Mouse (Mus musculus): ENCODE results near the gene Pigv.

Pigv gene

DNA sequence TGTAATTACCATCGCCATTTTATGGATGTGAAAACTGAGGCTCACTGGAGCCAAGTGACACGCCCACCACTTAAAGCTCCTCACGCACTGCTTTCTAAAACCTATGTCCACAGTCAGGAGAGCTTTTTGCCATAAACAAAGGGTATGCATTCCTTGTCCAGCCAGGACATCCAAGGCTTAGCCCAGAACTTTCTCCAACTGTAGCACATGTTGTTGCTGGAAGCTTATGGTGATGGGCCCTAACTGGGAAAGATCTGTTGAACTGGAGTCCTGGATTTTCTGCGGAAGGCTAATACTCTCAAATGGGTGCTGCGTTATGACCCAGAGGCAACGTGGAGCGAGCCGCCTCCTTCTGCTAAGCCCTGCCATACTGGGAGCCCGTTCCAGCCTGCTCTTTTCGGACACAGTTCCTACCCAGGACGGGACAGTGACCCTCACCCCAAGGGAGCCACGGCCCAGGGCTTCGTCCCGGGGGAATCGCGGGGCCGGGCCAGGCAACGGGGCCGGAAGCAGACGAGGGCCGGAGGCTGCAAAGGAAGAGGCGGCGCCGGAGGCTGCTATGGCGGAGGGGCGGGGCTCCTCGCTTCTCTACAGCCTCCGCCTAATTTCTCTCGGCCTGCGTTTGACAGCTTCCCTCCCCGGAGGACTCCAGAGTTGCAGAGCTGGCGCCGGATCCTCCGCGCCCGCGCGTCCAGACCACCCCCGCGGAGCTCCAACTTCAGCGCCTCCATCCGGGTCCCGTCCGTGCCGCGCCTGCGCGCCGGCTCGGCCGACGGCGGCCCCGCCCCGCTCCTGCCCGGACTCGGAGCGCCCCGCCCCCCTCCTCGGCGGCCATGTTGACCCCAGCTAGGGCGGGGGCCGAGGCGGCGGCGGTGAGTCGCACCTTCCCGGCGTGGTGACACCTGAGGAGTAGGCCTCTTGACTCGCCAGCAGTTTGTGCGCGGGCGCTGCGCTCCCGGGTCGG lies at the start of gene Pigv:
TSS of gene Pigv (minus strand) at position 767 of the 964 bp plus-strand sequence.
- peak; percentile 95 for DNase-seq

DNA sequence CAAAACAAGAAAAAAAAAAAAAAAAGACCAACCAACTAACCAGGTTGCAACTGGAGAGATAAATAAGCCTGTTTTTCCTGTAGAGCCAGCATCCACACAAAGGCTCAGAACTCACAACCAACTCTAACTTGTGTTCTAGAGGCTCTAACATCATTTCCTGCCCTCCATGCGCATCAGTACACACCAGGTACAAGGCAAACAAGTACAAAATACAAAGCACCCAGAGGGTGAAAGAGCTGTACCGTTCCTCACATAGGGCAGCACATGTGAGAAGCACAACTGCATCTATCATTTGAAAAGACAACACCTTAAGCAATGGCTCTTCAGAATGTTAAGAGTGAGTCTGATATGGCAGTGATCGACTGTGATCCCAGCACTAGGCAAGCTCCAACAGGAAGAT lies 47.3 kb upstream of the Pigv start:
- no peak for DNase-seq

DNA sequence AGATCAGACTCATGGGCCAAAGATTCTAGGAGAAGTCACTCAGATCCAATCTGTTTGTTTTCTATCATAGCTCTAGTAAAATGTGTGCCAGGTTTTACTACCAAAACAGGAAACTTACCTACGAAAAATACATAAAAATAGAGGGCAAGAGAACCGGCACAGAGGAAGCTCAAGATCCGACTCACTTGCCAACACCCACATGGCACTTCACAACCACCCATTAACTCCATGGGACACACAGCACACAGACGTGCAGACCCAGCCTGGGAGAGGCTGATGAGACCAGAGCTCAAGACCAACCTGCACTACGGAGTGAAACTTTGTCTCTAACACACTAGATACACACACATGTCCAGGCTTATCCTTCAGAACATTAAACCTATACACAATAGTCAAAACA lies 40.3 kb upstream of the Pigv start:
- DNase-seq = no peak

DNA sequence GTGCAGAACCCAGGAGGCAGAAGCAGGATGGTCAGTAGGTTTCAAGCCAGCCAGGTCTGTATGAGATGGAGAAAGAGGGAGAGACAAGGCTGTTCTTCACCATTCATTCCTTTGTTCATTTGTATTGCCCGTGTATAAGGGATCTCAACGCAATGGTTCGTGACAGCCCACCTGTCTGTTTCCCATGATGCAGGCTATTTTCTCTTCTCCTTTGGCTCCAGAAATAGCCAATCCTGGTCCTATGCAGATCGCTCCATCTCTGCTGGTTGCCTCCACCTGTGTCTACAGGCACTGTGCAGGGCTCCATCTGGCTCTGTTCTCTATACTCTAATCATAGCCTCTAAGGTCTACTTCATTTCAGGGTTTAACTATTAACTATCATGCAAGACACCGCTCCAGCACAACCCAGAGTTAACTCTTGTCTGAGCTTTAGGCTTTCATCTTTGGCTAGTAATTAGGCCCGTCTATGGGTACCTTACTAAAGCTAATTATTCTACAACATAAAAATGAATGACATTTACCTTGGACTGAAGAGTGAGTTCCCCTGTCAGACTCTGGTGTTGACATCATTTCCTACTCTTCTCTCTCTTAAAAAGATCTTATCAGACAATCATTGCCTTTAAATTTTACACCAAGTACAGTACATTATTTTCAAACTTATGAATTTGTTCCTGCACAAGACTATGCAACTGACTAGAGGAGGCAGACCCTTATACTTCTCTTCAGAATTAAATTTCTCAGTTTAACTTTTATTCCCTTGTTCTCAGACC lies 39.0 kb upstream of the Pigv start:
- DNase-seq = no peak

DNA sequence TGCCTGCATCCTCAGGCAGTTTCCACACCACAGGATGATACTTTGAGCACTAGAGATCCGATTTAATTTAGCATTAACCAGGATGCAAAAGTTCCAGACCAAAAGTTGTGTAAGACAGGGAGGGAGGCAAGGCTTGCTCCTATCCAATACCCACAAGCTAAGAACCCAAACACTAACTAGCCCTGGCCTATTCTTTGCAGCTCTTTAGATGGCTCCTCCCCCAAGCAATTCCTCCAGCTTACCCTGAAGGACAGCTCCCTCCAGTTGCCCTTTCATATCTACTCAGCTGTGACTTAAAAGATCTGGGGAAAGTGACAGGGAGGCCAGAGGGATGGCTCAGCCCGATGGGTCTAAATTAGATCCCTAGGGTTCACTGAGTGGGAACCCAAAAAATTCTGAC lies 36.9 kb upstream of the Pigv start:
- DNase-seq = no peak

DNA sequence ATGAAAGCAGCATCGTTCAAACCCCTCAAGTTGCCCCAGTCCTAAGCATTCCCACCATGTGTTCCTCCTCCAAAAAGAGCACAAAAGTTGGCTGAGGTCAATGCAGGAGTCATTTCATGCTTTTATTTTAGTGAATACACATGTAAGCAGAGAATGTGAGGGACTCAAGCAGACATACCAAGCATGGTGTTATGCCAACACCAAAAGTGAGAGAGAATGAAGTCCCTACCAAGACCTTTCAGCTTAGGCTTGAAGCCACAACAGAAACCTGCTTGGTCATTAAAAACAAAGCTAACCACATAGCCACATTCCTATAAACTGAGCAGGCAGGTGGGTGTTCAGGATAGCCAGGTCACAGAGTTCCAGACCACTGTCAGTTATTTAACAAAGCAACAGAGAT lies 35.0 kb upstream of the Pigv start:
- DNase-seq = no peak

DNA sequence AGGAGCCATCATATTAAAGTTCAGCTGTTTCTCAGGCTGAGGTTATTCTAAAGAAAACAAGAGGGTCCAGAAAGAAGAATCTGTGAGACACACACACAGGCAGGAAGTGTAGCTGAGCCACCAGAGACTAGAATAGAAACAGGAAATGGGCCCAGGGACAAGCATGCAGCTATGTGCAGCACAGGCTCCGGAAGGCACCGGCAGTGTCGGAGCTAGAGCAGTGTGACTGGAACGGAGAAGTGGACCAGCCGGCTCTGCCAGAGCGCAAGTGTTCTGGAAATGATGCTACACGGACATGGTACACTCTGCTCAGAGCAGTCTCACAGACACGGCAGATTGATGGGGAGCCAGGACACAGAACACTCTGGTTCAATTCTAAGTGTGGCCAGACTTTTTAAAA lies 34.5 kb upstream of the Pigv start:
- peak; percentile 56 for DNase-seq

DNA sequence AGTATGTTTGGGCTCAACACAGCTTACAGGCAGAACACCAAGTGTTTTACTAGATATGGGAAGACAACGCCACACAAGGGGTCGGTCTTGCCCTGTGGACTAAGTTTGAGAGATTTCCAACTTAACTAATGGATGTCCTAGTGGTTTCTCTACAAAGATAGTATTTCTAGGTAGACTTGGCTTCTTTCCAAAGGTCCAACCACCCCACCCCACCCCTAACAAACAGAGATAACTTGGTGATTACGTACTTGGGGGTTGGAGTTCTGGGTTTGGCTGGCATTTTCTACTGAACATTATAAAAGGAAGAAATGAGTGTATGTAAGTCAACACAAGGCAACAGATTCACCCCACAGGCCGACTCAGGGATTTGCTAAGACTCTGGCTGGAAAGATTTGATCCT lies 32.6 kb upstream of the Pigv start:
- no peak for DNase-seq

DNA sequence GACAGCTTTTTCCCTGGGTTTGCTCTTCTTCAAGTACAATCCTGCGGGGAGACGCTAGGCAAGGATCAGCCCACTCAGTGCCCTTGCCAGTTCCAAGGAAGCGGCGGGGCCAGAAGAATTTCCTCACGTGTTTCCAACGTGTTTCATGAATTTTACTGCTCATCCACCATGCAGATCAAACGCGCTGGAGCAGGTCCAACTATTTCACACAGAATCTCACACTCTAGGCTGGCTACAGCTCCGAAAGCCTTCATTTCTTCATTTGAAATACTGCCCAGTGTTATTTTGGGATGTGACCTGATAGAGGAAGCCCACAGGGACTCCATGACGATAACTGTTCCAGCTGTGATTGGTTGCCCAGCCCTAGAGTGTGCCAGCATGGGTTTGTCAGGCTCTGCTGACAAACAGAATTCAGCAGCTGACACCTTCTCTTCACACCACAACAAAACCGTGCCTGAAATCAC lies 28.5 kb upstream of the Pigv start:
- DNase-seq = no peak

DNA sequence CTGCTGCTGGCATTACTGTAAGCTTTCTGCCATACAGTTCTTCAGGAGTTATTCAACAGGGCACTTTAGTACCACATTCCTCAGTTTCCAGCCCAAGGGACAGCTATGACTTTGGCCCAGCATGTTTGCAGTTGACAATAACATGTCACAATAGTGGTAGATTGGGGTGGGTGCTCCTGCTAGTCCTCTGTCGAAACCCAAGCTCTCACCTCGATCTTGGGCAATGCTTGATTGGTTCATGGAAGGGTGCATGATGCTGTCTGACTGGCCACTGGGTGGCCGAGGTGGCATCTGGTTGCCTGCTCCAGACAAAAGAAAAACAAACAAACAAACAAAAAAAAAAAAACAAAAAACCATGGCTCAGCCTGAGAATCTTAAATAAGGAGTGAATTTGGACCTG lies 22.9 kb upstream of the Pigv start:
- no peak for DNase-seq

DNA sequence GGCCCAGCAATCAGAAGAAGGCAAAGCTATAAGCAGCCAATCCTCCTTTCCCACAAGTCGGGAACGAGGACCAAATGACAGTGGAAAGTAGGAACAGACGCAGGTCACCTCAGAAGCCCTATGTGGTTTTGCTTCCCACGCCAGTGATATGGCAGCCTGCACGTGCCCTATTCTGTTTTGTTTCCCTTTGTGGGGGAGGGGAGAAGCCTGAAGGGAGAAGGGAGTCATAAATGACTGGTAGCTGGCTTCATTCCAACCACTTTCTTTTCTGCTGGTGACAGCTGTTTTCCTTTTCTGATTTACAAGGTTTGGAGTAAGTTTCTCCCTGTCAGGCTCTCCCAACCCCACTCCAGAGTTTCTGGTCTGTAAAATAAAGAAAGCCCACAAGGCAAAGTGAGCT lies 17.8 kb upstream of the Pigv start:
- DNase-seq = no peak

DNA sequence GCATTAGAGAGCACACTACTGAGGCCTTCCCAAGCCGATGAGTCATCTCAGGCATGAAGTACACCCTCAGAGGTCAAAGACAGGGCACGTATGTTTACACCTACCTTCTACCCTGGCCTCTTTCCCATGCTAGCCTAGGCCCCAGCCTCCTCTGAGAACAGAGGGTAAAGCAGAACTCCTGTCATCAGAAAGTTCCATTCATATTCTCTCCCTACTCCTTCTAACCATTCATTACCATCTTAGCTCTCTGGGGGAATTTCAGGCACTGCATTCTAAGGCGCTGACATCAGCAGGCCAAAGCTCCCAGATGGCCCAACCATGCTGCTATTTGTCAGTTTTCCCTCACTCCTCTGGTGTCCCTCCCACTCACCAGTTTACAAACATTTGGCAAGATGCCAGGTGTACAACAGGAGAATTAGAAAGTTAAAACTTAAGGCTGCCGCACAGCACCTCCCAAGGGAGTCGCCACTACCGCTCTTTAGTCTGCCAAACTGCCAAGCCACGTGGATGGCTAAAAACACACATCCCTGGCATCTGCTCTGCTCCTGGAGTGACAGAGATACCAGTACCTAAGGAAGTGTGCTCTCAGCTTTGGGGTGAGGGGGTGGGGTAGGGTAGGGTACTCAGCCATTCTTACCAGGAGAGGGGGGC lies 16.1 kb upstream of the Pigv start:
- no peak for DNase-seq

DNA sequence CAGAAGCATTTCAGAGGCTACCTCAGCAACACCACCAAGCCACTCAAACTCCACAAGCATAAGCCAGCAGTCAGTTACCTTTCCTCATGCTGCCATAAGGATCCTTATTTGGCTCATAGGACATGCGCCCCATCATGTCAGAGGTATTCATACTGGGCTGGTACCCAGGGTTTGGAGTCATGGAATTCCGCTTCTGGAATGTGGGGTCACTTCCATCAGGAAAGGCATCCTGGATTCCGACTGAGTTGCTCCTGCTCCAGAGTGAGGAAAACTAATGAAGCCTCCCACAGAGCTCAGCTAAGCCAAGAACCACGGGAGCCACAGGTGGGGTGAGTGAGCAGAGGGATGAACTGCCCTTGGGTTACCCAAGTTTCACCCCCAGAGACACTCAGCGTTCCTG lies 14.7 kb upstream of the Pigv start:
- no peak for DNase-seq

DNA sequence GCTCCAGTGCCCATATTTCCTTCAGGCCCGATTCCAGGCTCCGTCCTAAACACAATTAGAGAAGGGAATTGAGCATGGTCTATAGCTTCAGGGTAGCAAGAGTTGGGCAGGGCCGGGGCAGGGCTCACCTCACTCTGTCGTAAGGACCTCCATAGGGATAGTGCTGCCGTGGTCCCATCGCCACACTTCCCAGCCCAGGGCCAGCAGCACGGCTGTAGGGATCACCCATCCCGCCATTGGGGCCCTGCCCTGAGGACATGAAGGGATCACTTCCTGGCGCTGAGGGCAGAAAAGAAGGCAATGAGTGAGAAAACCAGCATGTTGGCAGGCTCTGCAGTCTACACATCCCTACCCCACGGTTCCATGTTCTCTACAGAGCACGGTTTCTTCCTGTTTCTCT lies 14.1 kb upstream of the Pigv start:
- no peak for DNase-seq

DNA sequence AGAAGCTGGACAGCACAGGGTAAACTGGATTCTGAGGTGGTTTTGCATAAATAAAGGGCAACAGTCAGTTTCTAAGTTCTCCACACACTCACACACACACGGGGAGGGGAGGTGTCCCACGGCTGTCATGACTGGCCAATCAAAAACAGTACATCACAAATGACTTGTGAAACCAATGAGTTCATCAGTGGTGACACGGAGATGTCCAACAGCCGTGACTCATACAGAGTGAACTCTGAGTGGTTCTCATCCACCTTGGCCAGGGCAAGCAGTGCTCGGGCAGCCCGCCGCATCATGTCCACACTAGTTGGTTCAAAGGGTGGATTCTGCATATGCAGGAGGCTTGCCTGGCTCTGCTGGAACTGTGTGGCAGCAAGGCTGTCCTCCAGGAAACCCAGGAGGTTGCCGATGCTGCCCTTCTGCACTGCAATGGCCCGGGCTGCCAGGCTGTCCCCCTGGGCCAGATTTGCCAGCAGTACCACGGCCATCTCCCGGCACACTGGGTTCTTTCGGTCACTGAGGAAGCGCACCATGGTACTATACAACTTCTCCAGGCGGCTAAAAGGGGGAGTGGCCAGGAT lies 7.8 kb upstream of the Pigv start:
- DNase-seq = no peak

DNA sequence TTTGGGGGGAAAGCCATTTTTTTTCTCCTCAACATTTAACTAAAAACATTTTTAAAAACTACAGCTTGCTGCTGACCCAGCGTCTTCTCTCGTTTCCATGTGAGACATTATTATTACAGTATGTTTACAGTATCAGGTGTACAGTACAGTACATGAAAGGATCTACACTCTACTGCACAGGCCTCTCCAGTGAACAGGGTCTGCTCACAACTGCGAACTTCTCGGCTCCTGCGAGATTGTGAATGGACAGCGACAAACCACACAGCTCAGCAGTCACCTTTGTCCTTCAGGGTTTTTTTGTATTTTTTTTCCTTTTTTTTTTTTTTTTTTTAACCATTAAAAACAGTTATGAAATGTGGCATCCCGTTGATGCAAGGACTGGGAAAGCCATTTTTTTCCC lies 7.2 kb upstream of the Pigv start:
- no peak for DNase-seq

DNA sequence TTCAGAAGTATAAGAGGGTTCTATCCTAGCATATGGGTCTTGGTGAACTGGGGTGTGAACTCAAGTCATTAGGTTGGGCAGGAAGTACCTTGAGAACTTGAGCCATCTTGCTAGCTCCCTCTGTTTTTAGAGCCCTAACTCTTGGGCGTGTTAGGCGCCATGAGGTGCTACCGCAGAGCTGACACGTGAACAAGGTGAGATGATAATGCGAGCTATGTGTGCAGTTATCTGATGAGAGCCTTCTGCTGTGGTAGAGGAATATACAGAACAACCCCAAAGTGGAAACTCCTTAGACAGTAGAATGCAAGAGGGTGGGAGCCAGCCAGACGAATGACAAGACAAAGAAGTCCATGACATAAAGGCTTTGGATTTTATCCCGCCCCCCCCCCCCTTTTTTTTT lies 4.8 kb upstream of the Pigv start:
- DNase-seq = no peak

DNA sequence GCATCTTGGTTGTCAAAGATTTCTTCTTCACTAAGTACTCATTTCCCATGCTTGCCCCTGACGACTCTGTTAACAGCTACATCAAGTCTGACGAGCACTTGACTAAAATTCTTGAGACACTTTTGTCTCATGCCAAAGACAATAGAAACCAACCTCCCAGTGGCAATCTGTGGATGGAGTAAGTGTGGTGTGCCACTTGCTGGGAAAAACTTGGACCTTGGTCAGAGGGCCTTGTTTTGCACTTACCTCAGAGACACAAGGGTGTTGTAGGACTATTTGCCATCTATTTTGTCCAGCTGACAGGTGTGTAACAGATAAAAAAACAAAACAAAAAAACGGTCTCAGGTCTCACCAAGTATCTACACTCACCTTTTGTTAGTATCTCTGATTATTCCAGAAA lies 3.7 kb upstream of the Pigv start:
- no peak for DNase-seq

DNA sequence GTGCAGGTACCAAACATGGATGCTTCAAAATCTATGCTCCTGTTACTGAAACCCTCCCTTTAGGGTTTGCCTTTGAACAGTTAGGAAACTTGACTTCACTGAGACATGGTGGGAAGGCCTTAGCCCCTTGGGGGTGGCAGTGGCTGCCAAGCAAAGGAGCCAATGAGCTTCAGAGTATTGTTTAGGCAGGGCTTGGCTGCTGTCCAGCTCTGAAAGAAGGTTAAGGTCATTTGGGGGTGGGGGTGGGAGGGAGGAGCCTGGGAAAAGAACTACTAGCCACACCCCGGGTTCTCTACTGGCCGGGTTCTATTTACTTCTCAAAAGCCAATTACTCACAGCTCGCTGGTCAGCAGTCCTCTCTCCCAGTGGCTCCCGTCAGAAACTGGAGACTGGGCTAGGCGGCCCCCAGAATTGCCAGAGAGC lies 3.2 kb upstream of the Pigv start:
- DNase-seq = peak; percentile 71

DNA sequence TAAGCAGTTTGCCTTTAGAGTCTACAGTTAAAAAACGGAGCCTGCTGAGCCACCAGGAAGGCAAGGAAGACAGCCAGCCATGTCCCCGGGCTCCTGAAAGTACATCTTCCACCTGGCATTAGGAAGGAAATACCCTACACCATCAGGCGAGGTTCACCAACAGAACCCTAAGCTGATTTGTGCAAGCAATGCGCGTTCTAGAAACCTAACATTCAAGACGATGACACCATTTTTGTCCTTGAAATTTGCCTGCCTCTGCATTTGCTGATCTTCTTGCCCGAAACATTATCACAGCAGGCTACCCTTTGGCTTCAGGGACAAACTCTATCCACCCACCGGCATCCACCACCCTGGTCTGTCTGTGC lies 1.9 kb upstream of the Pigv start:
- no peak for DNase-seq

DNA sequence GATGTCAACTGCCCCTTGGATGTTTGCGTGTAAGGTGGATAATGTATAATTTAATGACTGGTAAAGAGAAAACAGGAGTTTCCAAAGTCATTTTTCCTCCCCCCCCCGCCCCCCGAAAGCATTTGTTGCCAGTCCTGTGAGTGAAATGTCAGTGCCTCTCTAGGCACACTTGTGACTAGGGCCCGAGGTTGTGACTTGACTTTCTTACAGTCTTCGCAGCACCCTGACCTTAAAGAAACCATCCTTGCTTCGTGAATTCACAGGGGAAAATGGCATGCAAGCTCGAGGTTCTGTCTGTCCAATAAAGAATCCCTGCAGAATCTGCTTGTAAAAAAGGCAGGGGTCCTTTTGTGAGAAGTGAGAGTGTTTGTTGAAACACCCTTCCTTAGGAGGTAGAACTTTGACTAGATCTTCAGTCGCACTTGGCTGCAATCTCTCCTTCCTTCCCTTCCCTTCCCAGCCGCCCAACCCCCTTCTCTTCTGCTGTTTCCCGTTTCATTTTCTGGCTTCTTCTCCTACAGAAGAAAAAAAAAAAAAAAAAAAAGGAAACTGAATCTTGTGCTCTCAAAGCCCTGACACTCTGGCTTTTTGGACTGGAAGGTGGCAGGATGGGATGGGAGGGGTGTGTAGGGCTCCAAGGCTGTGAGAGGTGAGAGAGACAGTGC lies 1.4 kb upstream of the Pigv start:
- peak; percentile 45 for DNase-seq

DNA sequence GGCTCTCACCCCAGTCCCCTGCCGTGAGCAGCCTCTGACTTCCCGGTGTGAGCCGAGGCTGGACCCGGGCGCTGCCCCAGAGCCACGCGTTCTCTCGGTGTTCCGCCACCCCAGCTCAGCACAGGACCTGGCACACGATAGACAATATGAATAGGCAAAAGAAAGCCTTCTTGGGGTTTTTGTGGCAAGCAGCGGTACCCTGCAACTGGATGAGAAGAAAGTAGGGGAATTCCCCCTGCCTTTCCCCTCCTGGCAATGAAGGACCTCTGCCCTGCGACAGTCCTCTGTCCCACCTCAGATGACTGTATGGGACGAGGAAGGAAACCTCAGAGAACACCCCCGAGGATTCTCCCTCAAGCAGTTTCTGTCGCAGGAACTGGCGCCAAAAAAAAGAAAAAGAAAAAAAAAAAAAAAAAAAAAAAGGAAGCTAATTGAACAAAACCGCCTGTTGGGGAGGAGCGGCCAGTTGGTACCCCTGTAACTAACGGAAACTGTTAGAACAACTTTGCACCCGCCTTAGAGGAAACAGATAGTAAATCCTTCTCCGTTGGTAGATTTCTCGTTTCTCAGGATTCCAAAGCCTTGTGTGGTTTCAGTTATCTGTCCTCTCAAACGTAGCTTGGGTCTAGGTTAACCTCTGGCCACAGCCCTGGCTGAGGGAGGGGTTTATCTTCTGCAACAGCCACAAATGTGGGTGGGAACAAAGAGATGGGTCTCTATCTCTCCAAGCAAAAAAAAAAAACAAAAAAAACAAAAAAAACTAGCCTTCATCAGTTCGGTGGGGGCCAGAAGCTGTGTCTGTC lies 599 bp upstream of the Pigv start:
- DNase-seq = peak; percentile 82

Data from liver (tissue).